In the genomic region with DNA sequence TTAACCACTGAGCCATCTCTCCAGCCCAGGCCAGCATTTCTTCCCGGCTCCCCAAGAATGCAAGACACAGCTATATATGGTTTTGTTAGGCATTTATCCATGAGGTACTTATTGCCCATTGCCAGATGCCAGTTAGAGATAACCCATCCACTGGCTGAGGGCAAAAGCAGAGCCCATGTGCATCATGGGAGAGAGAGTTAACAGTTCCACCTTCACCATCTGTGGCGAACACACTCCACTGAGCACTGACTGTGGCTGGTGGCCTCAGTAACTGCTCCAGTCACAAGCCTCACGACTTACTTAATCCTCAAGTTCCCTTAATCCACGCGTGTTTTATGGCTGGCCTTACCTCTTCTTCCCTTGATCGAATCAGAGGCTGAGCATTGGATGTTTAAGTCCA, we compare ENCODE assay signal across 33 mouse cellular contexts. TPM values are rescaled to one million over a fixed set of nuclear protein-coding genes. Genes with fewer than 3 reads are reported as not detected.
DNase-seq lines count a peak whose midpoint lies in the region; ATAC-seq and TF ChIP-seq lines count a peak whose summit lies in the region.
"Had no signal": no experiment of that assay in that cellular context is flagged by ENCODE, and none has a peak within 500 bp of the region (broad histone marks: within the 10 kb centered on the region; RNA-seq: fewer than 3 reads in every experiment).

No protein-coding gene starts in this region.

- TF ChIP-seq CTCF in G1E (IDR thresholded peaks at IDR 0.05; ENCODE audit: low read depth, low read length), result no peak
- no peak for TF ChIP-seq CTCF in liver, postnatal 0 days (IDR thresholded peaks at IDR 0.05; ENCODE audit: low read depth)

- peak; percentile 35; the same call in 1 of the 2 replicates for ATAC-seq in G1E (ENCODE audit: extremely low read depth, insufficient number of reproducible peaks, low FRiP score, poor library complexity, severe bottlenecking)
- peak; percentile 74 for ATAC-seq in liver, embryonic 11.5 days (replicated peaks; ENCODE audit: low FRiP score)
- peak; percentile 56 for ATAC-seq in liver, postnatal 0 days
- ATAC-seq in erythroblast, adult 5-6 weeks (replicated peaks; ENCODE audit: low FRiP score, poor library complexity, severe bottlenecking), result no peak
- ATAC-seq: lung, postnatal 0 days; midbrain, embryonic 15.5 days; Patski had no signal

- peaks cover 23% of the 10 kb centered on the region for H3K9me3 ChIP-seq in G1E (replicated peaks)
- no peaks in the 10 kb centered on the region for H3K9me3 ChIP-seq in liver, embryonic 11.5 days (ENCODE audit: control insufficient read depth, low read length)
- H3K9me3 ChIP-seq in liver, postnatal 0 days (ENCODE audit: low read length), result no peaks in the 10 kb centered on the region
- H3K9me3 ChIP-seq: limb, embryonic 10.5 days; midbrain, embryonic 15.5 days; neural tube, embryonic 12.5 days had no signal

- DNase-seq in G1E (ENCODE audit: low spot score), result no peak
- no peak for DNase-seq in liver, embryonic 11.5 days (ENCODE audit: low spot score)
- no peak for DNase-seq in liver, postnatal 0 days
- no peak for DNase-seq in kidney, postnatal 25 days
- DNase-seq in frontal cortex, postnatal 14 days (ENCODE audit: low spot score in 2 of 2), result no peak
- DNase-seq in layer of hippocampus, postnatal 14 days (ENCODE audit: low spot score in 2 of 2), result no peak
- DNase-seq: cerebellum, adult 11 months; cerebellum, adult 9-11 months; heart, postnatal 10 days; kidney, adult 18-20 months; retina, postnatal 1 day; right cerebral cortex, postnatal 25 days; spleen, adult 18-20 months; thymus, postnatal 14 days had no signal

- peaks cover 78% of the 10 kb centered on the region for H3K4me1 ChIP-seq in G1E (ENCODE audit: insufficient read depth, low read depth, low read length)
- H3K4me1 ChIP-seq in liver, embryonic 11.5 days (replicated peaks; ENCODE audit: control insufficient read depth, insufficient read depth, low read length), result peaks cover 25% of the 10 kb centered on the region
- H3K4me1 ChIP-seq in liver, postnatal 0 days (ENCODE audit: insufficient read depth), result no peaks in the 10 kb centered on the region
- H3K4me1 ChIP-seq: neural tube, embryonic 12.5 days had no signal

- H3K9ac ChIP-seq in liver, embryonic 11.5 days (ENCODE audit: low read depth, low read length), result no peak overlapping the region
- H3K9ac ChIP-seq in liver, postnatal 0 days (replicated peaks), result no peak overlapping the region
- H3K9ac ChIP-seq: midbrain, embryonic 15.5 days; neural tube, embryonic 12.5 days had no signal

- WGBS in liver, embryonic 11.5 days, result 59% methylated on average over 6 of the region's 6 CpGs
- 43% methylated on average over 6 of the region's 6 CpGs for WGBS in liver, postnatal 0 days (ENCODE audit: insufficient replicate concordance)

- H3K4me3 ChIP-seq in G1E (ENCODE audit: low read depth, low read length), result no peak overlapping the region; the same call in 1 of the 2 replicates
- H3K4me3 ChIP-seq in liver, embryonic 11.5 days (ENCODE audit: low read depth, low read length), result no peak overlapping the region
- no peak overlapping the region for H3K4me3 ChIP-seq in liver, postnatal 0 days (ENCODE audit: low read depth, low read length)
- H3K4me3 ChIP-seq: limb, embryonic 10.5 days; midbrain, embryonic 15.5 days; neural tube, embryonic 12.5 days had no signal

- no peak overlapping the region for H3K27ac ChIP-seq in liver, embryonic 11.5 days (ENCODE audit: low read depth, low read length)
- no peak overlapping the region for H3K27ac ChIP-seq in liver, postnatal 0 days (ENCODE audit: low read depth)
- H3K27ac ChIP-seq: kidney, postnatal 0 days; limb, embryonic 10.5 days; midbrain, embryonic 15.5 days; neural tube, embryonic 12.5 days had no signal

- H3K4me2 ChIP-seq in liver, embryonic 11.5 days, result no peak overlapping the region
- no peak overlapping the region for H3K4me2 ChIP-seq in liver, postnatal 0 days (ENCODE audit: low read depth, low read length)
- H3K4me2 ChIP-seq: heart, embryonic 11.5 days; midbrain, embryonic 15.5 days; neural tube, embryonic 12.5 days had no signal

- TF ChIP-seq EP300 in liver, postnatal 0 days (IDR thresholded peaks at IDR 0.05; ENCODE audit: low read depth), result 0 out of 2 replicates have a peak, but pooled peaks have one; percentile 16

- H3K27me3 ChIP-seq in G1E (ENCODE audit: insufficient read depth, low read length), result no peaks in the 10 kb centered on the region; the same call in 1 of the 2 replicates
- H3K27me3 ChIP-seq in liver, embryonic 11.5 days (replicated peaks; ENCODE audit: control insufficient read depth, insufficient read depth, low read length), result no peaks in the 10 kb centered on the region
- H3K27me3 ChIP-seq in liver, postnatal 0 days (ENCODE audit: insufficient read depth, low read length), result no peaks in the 10 kb centered on the region
- H3K27me3 ChIP-seq: midbrain, embryonic 15.5 days; neural tube, embryonic 12.5 days; Patski had no signal

- H3K36me3 ChIP-seq in G1E (replicated peaks), result peaks cover 70% of the 10 kb centered on the region
- H3K36me3 ChIP-seq in liver, embryonic 11.5 days (ENCODE audit: control insufficient read depth, insufficient read depth, low read length), result no peaks in the 10 kb centered on the region
- no peaks in the 10 kb centered on the region for H3K36me3 ChIP-seq in liver, postnatal 0 days (replicated peaks; ENCODE audit: insufficient read depth, low read length)
- H3K36me3 ChIP-seq: limb, embryonic 10.5 days; midbrain, embryonic 15.5 days; neural tube, embryonic 12.5 days had no signal

RNA-seq across cellular contexts. Expression of a gene that starts 9.2 kb away (rescaled TPM):
- total RNA-seq in G1E (2014; fragmentation: Nextera tagmentation) (35.8 and 40.6 TPM in 2 replicates), G1E (2017) (87.7 and 99.1 TPM in 2 replicates)
- polyA plus RNA-seq in G1E (2012), result 0.43 and 1.0 TPM in 2 replicates
- 1.9 and 3.2 TPM in 2 replicates for polyA plus RNA-seq in liver, embryonic 11.5 days (2014; fragmentation: Nextera tagmentation; extraction: Ambion mirVana)
- 0.28 TPM in 1 of 2 replicates, not detected in the other for polyA plus RNA-seq in liver, postnatal 0 days (2015; fragmentation: Nextera tagmentation; extraction: Ambion mirVana)
- not detected for total RNA-seq in layer of hippocampus, postnatal 14 days (2021)
- total RNA-seq in erythroblast, adult 5-6 weeks (2015; ENCODE audit: low replicate concordance), result not detected in 2 replicates
- 1.1 TPM in 1 of 2 replicates, not detected in the other for total RNA-seq in erythroblast, adult 5-6 weeks (2017; ENCODE audit: low replicate concordance)
- total RNA-seq: adrenal gland, adult 18-20 months; adrenal gland, postnatal 4 days; gastrocnemius, adult 8-10 months; heart, postnatal 10 days; layer of hippocampus, postnatal 10 days; liver, adult 2 months had no signal
- polyA plus RNA-seq: gonadal fat pad, adult 2 months had no signal

RNA-seq across cellular contexts. Expression of a gene that starts 25.3 kb away (rescaled TPM):
- 0.63 TPM in 1 of 2 replicates, not detected in the other for total RNA-seq in G1E (2014; fragmentation: Nextera tagmentation)
- 3.2 and 4.7 TPM in 2 replicates for total RNA-seq in G1E (2017)
- polyA plus RNA-seq in G1E (2012), result not detected in 2 replicates
- not detected in 2 replicates for polyA plus RNA-seq in liver, embryonic 11.5 days (2014; fragmentation: Nextera tagmentation; extraction: Ambion mirVana)
- not detected in 2 replicates for polyA plus RNA-seq in liver, postnatal 0 days (2015; fragmentation: Nextera tagmentation; extraction: Ambion mirVana)
- total RNA-seq in layer of hippocampus, postnatal 14 days (2021), result not detected
- not detected in 2 replicates for total RNA-seq in erythroblast, adult 5-6 weeks (2015; ENCODE audit: low replicate concordance)
- total RNA-seq in erythroblast, adult 5-6 weeks (2017; ENCODE audit: low replicate concordance), result not detected in 2 replicates
- total RNA-seq: adrenal gland, adult 18-20 months; adrenal gland, postnatal 4 days; gastrocnemius, adult 8-10 months; heart, postnatal 10 days; layer of hippocampus, postnatal 10 days; left cerebral cortex, adult 8-10 months; liver, adult 2 months had no signal
- polyA plus RNA-seq: embryonic facial prominence, embryonic 11.5 days; forebrain, embryonic 11.5 days; heart, embryonic 11.5 days; hindbrain, embryonic 11.5 days; kidney, postnatal 0 days; limb, embryonic 10.5 days; liver, adult 2 months; lung, postnatal 0 days; midbrain, embryonic 15.5 days; neural tube, embryonic 12.5 days; Patski; stomach, embryonic 14.5 days had no signal

RNA-seq across cellular contexts. Expression of a gene that starts 42.1 kb away (rescaled TPM):
- total RNA-seq in G1E (2014; fragmentation: Nextera tagmentation) (20.2 and 22.3 TPM in 2 replicates), G1E (2017) (25.7 and 27.5 TPM in 2 replicates)
- 11.2 and 12.0 TPM in 2 replicates for polyA plus RNA-seq in G1E (2012)
- polyA plus RNA-seq in liver, embryonic 11.5 days (2014; fragmentation: Nextera tagmentation; extraction: Ambion mirVana), result 22.3 and 27.4 TPM in 2 replicates
- 5.3 and 7.1 TPM in 2 replicates for polyA plus RNA-seq in liver, postnatal 0 days (2015; fragmentation: Nextera tagmentation; extraction: Ambion mirVana)
- total RNA-seq in layer of hippocampus, postnatal 14 days (2021), result 100 to 1,000 TPM; 140 to 149 TPM
- 1.3 and 4.4 TPM in 2 replicates for total RNA-seq in erythroblast, adult 5-6 weeks (2015; ENCODE audit: low replicate concordance)
- total RNA-seq in erythroblast, adult 5-6 weeks (2017; ENCODE audit: low replicate concordance), result 2.8 and 5.2 TPM in 2 replicates

Comparison
In these comparisons a context has a peak if more than half of its experiments do, and no peak if none do; other contexts are left out.
1. RNA of a gene that starts 9.2 kb away (total RNA-seq): 35.8 to 99.1 TPM in G1E; not detected in layer of hippocampus, postnatal 14 days and 1.1 TPM in erythroblast, adult 5-6 weeks; every median in the first group is over 10 times any median in the second.
2. RNA of a gene that starts 42.1 kb away (total RNA-seq): 140 to 149 TPM in layer of hippocampus, postnatal 14 days; 20.2 to 27.5 TPM in G1E and 1.3 to 5.2 TPM in erythroblast, adult 5-6 weeks; every median in the first group is over 4 times any median in the second.